Mouse (Mus musculus) R1 (cell line): ENCODE results near the gene Rgs17.

ENCODE experiments used
- DNase-seq: peaks from one replicate; pipeline ENCODE4 v3.0.0-alpha.2; 2018; ENCODE audit warnings: low read depth, low spot score

Gene Rgs17

DNA sequence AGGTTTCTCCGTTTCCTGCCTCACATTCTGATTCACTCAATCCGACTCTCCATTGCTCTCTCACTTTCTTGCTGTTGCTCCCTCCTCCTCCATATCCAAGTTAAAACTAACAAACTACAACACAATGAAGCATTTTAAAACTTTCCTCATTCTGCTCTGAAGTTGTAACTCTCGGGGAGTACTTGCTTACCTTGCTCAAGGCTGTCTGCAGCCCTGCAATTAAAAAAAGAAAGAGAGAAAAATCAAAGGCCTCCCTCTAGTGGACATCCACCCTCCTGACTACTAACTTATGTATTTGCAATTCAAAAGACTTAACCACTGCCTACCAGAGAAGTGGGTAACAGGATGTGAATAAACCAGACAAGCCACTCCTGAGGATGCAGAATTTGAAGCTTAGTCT lies 97.4 kb downstream of the Rgs17 start:
- peak; percentile 85 for DNase-seq

DNA sequence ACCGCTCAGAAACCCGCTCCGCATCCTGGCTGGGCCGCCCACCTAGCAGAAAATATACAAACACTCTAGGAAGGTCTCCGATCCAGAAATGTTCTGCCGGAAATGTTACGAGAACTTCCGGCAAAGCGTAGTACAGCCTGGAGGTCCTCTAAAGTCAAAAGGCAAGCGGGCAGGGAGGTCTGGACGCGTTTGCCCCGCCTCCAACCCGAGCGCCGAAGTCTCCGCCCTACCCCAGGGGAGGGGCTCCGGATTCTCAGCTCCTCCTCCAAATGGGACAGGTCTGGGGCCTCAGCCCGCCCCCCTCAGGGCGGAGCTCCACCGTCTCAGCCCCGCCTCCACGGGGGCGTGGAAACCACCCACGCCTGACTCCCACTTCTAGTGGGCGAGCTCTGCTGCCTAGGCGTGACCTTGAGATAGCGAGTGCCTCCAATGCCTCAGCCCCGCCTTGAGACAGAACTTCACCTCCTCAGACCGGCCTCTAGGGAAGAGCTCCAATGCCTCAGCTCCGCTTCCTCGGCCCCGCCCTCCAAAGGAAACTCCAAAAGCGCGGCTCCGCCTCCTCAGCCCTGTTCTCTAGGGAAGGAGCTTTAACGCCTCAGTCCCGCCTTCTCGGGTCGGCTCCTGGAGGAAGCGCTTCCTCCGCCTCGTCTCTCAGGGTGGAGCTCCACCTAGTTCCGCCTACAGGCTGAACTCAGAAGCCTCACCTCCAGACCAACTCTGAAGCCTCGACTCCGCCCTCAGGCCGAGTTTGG lies 98.3 kb downstream of the Rgs17 start, which contains the start of gene Mtrf1l:
Gene Mtrf1l, minus strand, starts transcription at position 171 of the 752 bp plus-strand sequence.
- DNase-seq = peak; percentile 99

DNA sequence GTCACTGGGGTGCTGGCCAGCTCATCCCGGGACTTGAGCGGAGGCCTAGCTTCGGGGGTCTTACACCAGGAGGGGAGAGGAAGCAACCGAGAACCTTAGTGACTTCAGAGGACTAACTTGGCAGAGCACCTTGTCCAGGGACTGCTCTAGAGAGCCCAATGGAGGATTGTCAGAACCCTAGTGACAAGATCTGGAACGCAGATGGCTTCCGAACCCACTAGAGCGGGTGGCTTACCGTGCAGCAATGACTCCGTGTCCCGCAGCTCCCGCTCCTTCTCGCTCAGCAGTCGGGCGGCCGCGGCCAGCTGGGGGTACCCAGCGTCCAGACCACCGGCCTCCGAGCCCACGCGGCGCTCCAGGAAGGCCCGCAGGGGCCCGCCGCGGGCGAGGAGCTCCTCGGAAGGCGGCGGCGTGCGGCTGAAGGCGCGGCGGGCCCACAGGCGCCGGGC lies 98.9 kb downstream of the Rgs17 start:
- DNase-seq = peak; percentile 39

DNA sequence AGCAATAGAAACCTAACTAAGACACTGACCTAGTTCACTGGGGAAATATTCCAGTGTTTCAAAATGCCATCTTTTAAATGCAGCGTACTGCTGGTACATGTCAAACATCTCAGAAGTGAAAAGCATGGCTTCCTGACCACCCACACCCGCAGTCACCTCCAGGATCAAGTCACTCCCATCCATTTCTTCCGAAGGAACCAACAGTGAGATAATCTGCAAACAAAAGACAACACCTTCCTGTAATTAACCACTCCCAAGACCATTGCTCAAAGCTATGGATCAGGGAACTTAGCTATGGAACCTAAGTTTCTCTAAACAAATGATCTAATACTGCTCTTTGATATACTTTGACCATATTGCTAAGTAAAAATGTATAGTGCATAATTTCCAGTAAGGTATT lies 103.4 kb downstream of the Rgs17 start:
- peak; percentile 24 for DNase-seq

DNA sequence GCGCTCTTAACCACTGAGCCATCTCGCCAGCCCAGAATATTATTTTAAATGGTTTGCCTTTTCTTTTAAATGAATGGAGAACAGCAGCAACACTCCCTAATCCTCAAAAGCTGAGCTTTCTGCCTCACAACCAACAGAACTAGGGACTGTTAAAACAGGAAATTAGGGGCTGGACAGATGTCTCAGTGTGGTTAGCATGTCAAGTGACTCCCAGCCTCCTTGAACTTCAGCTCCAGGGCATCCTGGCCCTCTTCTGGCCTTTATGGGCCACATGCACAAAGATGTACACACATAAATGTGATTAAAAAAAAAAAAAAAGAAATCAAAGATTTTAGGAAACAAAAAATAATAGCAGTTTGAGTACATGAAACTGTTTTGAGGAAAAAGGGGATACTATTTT lies 106.2 kb downstream of the Rgs17 start:
- DNase-seq = no peak

DNA sequence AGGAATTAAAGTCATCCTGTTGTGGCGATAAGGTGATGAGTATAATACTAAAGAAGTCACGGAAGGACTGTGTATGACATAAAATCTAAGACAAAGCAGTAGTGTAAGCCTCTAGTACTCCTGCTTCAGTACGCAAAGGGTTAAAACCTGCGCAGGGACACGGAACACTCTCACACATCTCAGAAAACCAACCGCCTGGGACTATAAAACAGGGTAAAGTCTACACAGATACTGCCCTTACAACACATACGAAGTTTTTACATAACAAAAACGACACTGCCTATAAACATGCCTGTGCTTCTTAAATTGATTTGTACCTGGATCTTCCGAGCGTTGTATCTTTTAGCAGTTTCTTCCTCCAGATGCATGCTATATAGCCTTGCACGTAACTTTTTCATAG lies 108.5 kb downstream of the Rgs17 start:
- DNase-seq = no peak

DNA sequence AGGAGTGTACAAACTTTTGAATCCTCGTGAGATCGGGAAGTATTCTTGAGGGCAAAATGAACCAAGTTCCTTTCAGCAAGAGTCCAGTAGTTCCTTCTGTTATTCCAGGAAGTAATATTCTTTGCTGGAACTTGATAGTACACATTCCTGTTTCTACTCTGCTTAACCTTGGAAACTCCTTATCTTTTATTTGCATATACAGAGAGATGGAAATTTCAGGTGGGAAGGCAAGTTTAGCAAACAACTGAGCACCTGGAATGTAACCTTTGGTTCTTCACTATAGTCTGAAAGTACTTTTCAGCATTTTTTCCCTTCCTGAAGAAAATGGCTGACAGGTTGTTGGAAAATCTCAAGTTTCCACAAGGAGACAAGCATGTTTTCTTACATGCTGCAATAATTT lies 114.5 kb downstream of the Rgs17 start:
- no peak for DNase-seq

DNA sequence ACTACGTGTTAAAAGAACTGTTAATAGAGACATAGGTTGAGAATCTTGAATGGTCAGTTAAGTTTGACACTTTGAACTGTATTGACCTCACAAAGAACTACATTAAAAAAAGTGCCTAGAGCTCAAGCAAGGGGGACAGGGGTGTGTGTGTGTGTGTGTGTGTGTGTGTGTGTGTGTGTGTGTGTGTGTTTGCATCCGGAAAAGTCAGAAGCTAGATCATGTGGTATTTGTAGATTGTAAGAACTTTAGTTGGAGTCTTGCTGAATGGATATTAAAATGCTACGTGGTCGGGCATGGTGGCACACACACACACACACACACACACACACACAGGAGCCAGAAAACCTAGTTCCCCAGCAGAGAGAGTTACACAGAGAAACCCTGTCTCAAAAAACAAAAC lies 115.2 kb downstream of the Rgs17 start:
- no peak for DNase-seq

DNA sequence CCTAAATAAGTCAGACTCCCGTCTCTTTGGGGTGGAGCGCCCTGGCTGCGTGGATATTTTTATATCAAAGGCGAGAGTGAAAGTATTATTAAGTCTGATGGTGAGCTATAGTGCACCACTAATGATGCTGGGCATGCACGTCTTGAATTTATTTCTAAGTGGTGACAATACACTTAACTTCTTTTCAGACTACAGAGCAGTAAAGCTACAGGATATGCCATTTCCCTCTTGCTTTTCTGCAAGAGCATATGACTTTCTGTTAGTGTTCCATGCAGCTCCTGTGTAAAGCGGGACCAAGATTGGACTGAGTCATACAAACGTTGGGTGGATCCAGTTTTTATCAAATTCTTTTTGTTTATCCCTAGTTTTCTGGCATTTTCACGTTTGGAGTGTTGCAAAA lies 115.8 kb downstream of the Rgs17 start:
- peak; percentile 17 for DNase-seq

DNA sequence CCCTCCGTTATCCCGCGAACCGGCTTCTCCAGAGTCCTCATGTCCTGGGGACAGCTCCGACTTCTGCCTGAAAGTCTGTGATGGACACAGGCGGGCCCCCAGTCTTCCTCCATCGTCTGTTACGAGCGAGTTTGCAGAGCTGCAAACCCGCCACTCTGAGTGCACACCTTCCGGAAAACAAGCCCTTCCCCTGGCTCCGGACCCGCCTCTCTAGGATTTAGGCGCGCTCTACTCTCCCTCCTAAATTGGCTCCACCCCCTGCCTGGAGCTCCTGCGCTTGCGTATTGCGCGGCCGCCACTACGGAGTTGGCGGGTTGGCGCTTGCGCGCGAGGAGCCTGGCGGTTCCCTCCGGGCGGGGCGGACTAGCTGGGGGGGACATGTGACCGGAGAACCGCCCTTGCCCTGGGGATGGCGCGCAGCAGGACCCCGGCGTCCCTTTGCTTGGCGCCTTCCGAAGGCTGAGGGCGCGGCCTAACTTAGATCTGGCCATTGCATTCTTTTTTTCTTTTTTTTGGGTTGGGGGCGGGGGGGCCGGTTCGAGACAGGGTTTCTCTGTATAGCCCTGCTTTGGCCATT lies 116.4 kb downstream of the Rgs17 start:
- DNase-seq = peak; percentile 97

DNA sequence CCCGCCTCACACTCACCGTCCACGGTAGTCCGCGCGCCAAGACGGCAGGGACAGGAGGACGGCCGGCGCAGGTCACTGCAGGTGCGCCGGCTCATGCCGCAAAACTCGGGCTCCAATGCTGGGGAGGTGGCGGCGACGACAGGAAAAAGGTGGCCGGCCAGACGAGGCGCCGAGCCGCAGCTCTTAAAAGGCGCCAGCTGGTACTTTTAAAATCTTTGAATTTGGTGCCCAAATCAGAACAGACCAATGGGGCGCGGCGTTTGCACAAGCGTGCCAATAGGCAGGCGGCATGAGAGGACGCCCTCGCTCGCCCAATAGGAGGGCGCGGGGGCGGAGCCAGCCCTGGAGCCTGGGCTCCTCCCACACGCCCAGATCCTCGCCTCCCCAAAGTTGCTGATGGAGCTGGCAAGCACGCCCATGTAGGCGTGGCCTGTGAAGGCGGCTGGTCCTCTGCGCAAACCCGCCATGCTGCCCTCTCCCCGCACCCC lies 116.9 kb downstream of the Rgs17 start, which contains the start of gene Fbxo5:
Gene Fbxo5, minus strand, starts transcription at position 358 of the 488 bp plus-strand sequence.
- peak; percentile 99 for DNase-seq

DNA sequence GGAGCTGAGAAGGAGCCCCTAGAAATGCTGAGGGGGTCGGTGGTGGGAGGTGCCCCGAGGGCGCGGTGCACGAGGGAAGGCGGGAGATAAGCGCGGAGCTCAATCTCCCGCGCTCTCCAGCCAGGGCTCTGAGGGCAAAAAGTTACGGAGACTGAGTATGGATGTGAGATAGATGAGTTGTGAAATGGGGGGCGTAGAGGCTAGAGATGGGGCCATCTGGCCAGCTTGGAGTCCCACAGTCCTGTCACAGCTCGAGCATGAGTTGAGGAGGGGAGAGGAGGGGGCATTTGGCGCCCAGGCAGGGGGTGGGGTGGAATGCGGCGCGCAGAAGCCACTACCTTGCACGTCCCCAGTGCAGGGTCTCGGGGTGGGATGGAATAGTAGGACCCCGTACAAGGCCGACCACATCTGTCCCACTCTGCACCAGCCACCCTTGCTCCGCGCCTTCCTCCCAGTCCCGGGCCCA lies 117.5 kb downstream of the Rgs17 start:
- peak; percentile 51 for DNase-seq

DNA sequence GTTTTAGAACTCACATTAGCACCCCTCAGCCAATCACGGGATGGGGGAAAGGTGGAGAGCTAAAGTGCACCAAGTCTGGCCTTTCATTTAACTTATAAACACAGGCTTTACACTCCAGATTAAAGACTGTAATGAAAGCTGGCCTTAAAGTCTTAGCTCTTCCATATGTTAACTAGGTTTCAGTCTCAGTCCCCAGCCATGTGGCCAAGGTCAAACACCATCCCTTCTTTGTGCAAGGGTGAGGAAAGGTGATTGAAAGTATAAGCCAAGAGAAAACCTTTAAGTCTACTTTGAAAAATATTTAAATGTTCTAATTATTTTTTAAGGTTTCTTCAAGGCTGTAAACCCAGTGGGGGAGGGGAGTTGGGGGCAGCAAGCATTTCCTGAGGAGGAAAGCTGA lies 118.5 kb downstream of the Rgs17 start:
- no peak for DNase-seq

DNA sequence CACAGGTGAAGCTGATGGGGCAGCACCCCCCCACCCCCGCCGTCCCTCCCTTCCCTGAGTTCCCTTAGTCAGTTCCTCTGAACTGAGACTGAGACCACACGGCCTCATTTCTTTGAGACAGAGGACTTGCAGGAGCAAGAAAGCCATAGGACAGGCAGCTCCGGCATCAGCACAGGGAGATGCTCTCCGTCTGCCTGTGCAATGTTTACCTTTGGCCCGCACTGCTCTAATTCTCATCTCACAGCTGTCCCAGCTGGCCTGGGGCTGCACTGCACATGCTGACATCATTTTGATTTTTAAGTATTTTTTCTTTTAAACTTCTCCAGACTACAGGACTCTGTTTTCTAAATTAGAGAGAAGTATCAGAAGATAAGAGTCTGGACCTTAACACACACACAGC lies 119.3 kb downstream of the Rgs17 start:
- DNase-seq = no peak

DNA sequence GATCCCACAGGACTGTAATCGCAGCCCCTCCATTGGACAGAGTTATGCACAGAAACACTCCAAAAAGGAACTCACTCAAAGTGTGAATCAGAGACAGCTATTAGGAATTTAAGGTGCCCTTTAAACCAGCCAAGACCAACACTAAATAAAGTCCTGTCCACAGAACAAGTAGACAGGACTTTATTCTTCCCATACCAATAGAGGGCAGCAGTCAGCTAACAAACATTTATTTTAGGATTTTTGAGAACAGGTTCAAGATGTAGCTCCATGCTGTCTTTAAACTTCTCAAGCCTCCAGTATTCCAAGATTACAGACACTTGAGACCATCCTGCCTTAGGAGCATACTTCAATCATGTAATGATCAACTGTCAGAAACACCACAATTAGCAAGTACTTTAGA lies 121.7 kb downstream of the Rgs17 start:
- peak; percentile 44 for DNase-seq

DNA sequence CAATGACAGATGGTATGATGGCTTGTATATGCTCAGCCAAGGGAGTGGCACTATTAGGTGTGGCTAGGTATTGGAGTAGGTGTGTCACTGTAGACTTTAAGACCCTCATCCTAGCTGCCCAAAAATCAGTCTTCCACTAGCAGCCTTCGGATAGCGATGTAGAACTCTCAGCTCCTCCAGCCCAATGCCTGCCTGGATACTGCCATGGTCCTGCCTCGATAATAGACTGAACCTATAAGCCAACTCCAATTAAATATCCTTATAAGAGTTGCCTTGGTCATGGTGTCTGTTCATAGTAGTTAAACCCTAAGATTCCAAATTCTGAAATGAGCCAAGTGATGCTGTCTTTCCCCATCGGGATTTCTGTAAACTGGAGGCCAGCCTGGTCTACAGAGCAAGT lies 124.1 kb downstream of the Rgs17 start:
- DNase-seq = no peak

DNA sequence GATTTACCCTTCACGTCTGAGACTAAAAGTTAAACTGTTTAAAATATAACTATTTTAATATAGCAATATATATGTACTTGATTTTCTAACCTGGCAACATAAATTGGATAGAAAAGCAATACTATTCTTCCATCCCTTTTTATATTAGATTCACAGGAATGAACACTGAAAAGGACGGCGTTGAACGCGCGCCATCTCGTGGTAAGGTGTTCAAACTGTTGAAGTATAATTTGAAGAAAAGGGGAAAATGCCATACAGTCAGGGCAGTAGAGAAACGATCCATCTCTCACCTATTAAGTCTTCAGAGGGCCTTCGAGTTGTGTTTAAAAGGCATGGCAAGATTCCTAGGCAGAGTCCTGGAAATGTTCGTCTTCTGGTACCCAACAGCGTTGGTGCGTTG lies 131.5 kb downstream of the Rgs17 start:
- peak; percentile 48 for DNase-seq

DNA sequence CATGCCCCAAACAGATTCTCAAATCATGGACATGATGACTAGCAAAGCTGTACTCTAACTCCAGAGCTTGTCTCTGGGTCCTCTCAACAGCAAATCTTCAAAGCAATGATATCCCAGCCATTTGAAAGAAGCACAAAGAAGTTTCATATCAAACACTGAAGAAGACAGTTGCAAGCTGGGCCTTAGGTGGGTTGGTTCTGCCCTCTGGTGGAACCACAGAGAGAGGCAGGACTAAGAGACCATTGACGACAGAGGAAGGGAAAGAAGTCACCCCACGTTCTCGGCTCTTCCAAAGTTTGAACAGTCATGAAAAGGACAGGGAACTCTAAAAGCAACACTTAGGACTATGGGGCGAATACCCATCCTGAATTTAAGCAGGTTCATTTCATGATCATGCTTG lies 135.3 kb downstream of the Rgs17 start:
- DNase-seq = peak; percentile 39
